Mouse (Mus musculus): ENCODE data around the gene Cog3. TPM values are rescaled to one million over a fixed set of nuclear protein-coding genes. Genes with fewer than 3 reads are reported as not detected.

Gene Cog3
- total RNA-seq, 4 experiments from 2014 or later = 7.3 to 8.8 (median 8.6) TPM

DNA sequence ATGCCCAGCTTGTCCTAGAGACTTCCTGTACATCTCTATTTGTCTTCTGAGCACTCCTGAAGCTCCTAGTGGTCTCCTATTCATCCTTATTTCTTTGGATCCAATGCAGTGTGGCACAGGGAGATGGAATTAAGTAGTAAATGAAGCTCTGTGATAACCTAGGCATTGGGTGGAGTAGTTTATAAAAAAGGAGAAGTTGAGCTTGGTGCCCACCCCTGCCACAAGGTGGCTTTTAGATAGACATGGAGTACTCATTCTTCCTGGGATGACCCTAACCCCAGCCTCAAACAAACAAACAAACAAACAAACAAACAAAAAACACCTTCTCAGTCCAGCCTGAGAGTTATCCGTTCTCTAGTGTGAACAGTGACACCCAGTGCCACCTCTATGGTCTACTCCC is 56.4 kb downstream of the Cog3 start:
- DNase-seq (ENCODE audit: low spot score in 2 of 2) = no peak

DNA sequence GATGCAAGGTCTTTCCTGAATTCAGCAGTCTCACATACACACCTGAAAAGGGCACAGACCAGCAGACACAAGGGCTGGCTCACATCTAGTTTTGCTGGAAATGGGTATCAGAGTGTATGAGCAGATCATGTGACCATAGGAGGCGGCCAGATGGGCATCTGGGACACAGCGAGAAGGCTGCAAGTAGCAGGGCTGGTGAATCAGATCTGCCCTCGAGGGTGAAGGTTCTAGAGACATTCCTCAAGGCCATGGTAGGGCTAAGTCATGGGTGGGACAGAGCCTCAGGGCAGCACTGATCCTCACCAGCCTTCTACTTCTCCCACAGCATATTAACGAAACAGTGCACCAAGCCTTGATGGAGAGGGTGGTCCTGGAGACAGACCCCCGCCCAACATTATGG is 58.2 kb downstream of the Cog3 start:
- DNase-seq (ENCODE audit: low spot score in 2 of 2) = no peak

DNA sequence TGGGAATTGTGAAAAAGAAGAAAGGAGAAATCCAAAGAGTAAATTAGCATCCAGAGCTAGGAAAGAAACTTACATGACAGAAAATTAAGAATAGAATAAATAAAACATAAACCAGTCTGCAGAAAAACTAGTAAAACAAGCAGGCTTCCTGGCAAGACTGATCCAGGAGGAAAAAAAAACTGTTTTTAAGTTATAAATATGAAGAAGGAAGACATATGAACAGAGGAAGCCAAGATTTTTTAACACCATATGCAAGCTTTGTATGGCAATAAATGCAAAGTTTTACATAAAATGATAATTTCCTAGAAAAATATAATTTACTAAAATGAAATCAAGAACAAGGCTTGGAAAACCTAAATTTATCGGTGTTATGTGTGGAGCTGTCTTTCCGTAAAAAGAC is 63.9 kb downstream of the Cog3 start:
- no peak for DNase-seq (ENCODE audit: low spot score in 2 of 2)

DNA sequence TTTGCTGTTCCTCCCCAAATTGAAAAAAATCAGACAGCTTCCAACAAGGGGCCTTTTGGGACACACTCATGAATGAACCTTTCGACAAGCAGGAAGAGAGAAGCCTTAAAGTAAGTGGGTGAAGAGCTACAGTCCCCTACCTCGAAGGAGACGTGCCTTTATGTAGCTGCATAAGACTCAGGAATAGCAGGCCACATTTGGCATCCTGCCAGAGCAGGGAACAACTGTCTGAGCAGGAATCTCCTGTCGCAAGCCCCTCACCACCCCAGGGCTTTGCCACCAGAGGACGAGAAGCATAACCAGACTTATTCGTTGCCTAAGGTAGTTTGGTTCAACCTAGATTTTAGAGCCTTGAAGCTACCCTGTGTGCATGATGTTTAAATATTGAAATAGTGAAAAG is 78.0 kb downstream of the Cog3 start:
- no peak for DNase-seq (ENCODE audit: low spot score in 2 of 2)

DNA sequence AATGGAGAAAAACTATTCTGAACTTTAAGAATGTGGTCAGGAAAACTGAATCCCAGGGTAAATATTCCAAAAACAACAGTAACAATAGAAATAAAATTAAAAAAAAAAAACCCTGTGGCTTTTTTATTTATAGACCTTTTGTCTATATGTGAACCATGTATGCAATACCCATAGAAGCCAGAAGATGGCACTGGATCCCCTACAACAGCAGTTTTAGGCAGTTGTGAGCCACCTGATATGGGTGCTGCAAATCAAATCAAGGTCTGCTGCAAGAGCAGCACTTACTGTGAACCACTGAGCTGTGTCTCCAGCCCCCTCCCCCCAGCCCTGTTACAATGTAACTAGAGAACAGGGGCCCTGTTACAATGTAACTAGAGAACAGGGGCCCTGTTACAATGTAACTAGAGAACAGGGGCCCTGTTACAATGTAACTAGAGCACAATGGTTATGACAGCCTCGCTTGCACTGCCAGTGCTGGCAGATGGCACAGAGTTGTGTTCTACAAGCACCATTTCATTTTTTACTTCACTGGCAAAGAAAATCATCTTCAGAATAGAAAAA is 85.2 kb downstream of the Cog3 start:
- no peak for DNase-seq (ENCODE audit: low spot score in 2 of 2)

DNA sequence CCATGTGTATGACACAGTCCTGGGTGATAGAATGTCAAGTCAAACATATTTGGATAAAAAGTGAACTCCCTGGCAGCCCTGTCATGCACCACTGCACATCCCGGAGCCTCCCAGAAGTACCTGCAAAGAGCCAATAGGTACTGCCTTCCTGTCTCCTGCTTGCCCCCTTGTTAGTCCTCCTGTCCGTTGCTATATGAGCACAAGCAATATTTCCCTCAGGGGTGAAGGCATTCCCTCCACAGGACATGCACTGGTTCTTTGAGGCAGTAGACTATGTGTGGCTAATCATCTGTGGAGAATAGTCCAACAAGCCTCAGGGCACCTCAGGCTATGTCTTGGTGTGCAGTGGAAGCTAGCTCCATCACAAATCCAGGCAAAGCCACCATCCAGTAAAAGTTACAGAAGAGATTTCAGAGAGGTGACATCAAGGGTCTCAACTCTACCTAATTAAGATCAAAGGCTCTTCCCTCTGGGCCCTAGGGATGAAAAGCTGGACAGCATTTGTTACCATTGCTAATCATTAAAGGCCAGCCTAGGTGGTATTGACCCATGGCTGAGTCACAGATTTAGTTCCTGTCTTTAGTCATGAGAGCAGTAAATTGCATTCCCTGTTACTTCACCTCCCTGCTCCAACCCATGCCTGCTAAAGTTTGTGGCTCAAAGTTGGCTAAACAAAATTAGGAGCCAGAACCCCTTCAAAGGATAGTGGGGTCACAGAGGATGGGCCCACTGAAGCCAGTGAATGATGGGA is 88.7 kb downstream of the Cog3 start:
- no peak for DNase-seq (ENCODE audit: low spot score in 2 of 2)

- DNase-seq (ENCODE audit: low spot score in 2 of 2) = no peak
These were observed 92.8 kb downstream of the Cog3 start for GRCm38 (mm10) chr14:75661548-75661947.

DNA sequence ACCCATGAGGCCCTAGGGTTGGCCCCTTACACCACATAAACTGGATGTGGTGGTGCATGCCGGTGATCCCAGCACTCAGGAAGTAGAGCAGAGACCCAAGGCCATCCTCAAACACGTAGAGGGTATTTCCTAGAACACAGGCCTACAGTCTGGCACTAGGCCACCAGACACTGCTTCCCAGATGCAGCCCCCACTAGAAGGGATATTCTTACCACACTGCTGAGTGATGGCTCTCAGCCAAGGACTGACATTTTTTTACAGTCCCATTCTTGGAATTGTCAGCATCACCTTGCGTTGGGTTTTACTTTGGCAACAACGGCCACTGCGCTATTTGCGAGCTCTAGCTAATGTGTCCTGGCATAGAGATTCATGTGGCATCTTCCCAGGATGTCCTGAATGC is 93.4 kb downstream of the Cog3 start:
- no peak for DNase-seq (ENCODE audit: low spot score in 2 of 2)

Other genes starting within 250 kb of the Cog3 start
- not detected for gene Spert, start 161.4 kb downstream of the Cog3 start, total RNA-seq (2022)
- not detected for gene Erich6b, start 112.3 kb downstream of the Cog3 start, total RNA-seq (2022)
- gene Slc25a30, start 32.5 kb upstream of the Cog3 start, total RNA-seq (2022) = 10 to 100 TPM in 1 of 4 experiments, 1 to 10 TPM in 3; 5.9 to 12.2 (median 7.2) TPM
- 1,000 to 10,000 TPM; 3,387 to 4,149 (median 3,897) TPM for gene Tpt1, start 90.6 kb upstream of the Cog3 start, total RNA-seq (2022)
- not detected for gene Kctd4, start 200.5 kb upstream of the Cog3 start, total RNA-seq (2022)